Mouse (Mus musculus): ENCODE results near the gene Gm43517.

Gene Gm43517

DNA sequence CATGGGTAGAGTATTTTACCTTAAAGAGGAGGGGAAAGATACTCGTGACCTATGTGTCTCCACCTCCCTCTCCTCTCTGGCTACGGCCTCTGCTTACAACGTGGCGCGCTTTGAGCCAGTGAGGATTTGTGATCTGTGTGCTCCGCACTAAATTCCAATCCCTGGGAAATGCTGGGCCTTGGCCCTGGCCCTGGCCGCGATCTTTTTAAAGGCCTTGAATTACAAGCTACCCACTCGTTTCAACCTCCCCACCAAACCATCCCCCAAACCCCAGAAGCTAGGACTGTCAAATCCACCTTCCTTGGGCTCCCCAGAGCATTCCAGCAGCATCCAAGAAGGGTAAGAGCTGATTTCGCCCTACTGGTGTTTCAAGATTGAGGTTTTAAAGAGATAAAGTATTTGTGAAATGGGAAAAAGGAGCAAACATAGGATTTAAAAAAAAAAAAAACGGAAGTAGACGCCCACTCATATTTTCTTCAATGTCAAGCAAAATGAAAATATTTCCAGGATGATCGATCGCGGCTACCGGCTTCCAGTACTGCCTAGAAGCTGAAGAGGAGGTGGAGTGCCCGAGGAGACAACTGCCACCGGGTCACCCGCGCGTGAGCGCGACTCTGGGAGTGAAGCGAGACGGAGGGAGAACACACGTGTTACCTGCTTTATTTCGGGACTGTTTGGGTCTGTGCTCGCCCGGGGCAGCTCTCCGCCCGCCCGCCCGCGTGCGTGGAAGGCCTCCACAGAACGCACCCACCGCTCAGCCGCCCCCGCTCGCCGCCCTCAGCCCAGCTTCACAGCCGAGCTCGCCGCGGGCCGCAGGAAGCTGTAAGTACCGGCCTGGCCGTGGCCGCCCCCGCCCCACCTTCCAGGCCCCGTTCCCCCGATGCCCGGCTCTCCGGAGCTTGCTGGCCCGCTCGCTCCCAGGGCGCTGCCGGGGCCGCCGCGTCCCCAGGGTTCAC is 2.1 kb upstream of the Gm43517 start, which contains the start of gene Foxg1:
Gene Foxg1 (plus strand): TSS at position 96 of the 956 bp plus-strand sequence.
- ChIA-PET CTCF (interaction anchor here in 3 of 4 experiments (0.6 to 2.1 kb wide), 9 partner anchors 8 to 890 kb away, joined by 3 to 7 read pairs (median 4); no protein-coding TSS in a partner anchor), POLR2A (interaction anchor here in 2 of 4 experiments (0.7 kb wide), 2 partner anchors 38 to 1684 kb away, joined by 3 read pairs; no protein-coding TSS in a partner anchor)

DNA sequence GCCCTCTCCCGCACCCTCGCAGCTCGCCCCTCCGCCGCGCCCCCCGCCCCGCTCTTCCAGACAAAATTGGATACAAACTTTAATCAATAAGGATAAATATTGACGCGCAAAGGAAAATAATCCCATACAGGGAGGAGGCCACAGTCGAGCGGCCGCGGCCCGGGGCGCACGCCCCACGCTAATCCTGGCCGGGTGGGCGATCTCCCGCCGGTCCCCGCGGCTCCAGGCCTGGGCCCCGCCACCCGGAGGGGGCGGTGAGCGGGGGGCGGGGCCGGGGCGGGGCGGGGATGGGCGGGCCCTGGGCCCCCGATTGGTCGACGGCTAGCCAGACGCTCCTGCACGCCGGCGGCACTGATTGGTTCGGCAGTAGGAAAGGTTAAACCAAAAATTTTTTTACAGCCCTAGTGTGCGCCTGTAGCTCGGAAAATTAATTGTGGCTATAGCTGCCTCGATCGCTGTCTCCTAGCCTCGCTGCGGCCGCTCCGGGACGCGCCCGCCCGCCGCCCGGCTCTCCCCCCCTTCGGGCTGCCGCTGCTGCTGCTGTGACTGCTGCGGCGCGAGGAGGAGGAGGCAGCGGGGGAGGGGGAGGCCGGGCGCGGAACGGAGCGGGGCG is 1.3 kb upstream of the Gm43517 start:
- ChIA-PET CTCF (interaction anchor here in 2 of 4 experiments (1.2 to 2.1 kb wide), 5 partner anchors 8 to 17 kb away, joined by 3 to 7 read pairs (median 4); no protein-coding TSS in a partner anchor), POLR2A (no interaction called here)

DNA sequence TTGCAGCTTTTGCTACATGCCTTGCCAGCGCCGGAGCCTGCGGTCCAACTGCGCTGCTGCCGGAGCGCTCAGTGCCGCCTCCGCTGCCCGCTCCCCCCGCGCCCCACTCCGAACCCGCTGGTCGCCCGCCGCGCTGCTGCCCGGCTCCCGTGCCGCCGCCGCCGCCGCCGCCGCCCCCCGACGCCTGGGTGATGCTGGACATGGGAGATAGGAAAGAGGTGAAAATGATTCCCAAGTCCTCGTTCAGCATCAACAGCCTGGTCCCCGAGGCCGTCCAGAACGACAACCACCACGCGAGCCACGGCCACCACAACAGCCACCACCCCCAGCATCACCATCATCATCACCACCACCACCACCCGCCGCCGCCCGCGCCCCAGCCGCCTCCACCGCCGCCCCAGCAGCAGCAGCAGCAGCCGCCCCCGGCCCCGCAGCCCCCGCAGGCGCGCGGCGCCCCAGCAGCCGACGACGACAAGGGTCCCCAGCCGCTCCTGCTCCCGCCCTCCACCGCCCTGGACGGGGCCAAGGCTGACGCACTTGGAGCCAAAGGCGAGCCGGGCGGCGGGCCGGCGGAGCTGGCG is 589 bp upstream of the Gm43517 start:
- CTCF ChIA-PET: interaction anchor here in 1 of 4 experiments (0.9 to 2.1 kb wide), 3 partner anchors 9 to 11 kb away, joined by 3 to 7 read pairs (median 3); no protein-coding TSS in a partner anchor
- POLR2A ChIA-PET: interaction anchor here in 1 of 4 experiments (0.7 kb wide), 1 partner anchor 312 kb away, joined by 4 read pairs; no protein-coding TSS in a partner anchor

DNA sequence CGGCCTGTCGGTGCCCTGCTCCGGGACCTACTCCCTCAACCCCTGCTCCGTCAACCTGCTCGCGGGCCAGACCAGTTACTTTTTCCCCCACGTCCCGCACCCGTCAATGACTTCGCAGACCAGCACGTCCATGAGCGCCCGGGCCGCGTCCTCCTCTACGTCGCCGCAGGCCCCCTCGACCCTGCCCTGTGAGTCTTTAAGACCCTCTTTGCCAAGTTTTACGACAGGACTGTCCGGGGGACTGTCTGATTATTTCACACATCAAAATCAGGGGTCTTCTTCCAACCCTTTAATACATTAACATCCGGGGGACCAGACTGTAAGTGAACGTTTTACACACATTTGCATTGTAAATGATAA is 637 bp downstream of the Gm43517 start:
- ChIA-PET CTCF (no interaction called here), POLR2A (no interaction called here)

DNA sequence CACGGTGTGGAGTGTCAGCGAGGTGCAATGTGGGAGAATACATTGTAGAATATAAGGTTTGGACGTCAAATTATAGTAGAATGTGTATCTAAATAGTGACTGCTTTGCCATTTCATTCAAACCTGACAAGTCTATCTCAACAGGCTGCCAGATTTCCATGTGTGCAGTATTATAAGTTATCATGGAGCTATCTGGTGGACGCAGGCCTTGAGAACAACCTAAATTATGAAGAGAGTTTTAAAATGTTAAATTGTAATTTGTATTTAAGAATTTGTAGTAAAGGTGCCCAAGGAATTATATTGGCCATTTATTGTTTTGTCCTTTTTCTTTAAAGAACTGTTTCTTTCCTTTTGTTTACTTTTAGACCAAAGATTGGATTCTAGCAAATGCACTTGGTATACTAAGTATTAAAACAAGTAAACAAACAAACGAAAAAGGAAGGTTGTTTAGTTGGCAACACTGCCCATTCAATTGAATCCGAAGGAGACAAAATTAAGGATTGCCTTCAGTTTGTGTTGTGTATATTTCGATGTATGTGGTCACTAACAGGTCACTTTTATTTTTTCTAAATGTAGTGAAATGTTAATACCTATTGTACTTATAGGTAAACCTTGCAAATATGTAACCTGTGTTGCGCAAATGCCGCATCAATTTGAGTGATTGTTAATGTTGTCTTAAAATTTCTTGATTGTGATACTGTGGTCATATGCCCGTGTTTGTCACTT is 1.3 kb downstream of the Gm43517 start:
- POLR2A ChIA-PET: no interaction called here
- CTCF ChIA-PET: no interaction called here

DNA sequence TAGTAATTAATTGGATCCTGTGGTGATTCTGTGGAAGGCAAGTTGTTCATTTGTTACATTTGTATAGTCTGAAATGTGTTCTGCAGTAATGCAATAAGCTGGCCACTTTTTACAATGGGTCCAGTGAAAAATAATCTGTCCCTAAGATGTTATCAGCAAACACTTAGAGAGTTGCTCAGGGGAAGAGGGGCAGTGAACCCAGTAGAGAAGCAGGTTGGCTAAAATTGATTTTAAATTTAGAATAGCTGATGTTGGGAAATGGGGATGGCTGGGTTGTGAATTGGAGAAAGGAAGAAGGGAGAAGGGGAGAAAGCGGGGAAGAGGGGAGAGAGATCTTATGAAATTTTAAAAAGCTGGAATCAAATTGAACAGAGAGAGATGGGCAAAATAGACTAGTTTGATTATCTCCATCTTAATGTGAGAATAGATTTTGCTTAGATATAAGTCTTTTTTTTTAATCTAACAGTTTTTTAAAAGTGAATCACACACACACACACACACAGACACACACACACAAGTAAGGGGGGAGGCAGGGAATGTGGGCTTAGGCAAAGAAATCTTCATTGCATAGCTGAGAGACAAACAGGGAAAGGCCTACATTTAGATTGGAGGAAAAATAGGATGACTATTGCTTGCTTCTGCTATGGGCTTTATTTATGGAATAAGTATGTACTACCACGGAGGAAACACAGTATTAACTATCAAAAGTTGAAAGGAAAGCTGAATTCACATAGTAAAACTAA is 3.1 kb downstream of the Gm43517 start:
- ChIA-PET POLR2A (no interaction called here), CTCF (no interaction called here)

DNA sequence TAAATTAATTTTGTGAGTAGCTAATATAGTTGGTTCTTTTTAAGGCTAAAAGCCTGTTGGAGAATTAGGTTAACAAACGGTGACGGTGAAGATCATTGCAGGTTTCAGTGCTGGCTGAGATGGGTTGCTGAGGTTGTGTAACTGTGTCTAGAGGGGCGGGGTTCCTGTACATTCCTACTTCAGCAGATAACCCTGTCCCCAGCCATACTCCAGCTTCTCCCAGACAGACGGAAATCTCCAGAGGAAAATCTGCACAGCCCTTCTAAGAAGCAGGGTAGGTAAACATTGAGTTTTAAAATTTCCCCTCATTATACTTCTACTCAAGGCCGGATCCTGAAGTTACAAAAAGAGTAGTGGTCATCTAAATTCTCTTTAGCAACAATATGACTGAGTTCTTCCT is 4.7 kb downstream of the Gm43517 start:
- CTCF ChIA-PET: no interaction called here
- POLR2A ChIA-PET: no interaction called here

DNA sequence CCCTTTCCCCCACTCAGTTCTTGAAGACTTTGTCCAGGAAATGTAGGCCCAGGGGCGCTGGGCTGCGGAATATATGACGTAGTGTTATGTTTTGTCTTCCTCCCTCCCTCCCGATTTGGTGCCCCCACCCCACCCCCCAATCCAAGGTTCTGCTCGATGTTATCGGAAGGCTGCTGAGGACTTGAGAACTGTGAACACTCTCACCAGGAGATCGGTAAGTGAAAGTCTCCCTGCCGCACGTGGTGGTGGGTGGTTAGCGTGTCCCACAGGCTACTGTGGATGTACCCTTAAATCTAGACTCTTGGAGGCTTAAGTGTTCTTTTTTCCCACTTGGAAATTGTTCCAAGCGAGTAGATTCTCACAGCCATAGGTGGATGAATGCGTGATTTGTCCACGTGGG is 5.3 kb downstream of the Gm43517 start:
- CTCF ChIA-PET: no interaction called here
- POLR2A ChIA-PET: no interaction called here

DNA sequence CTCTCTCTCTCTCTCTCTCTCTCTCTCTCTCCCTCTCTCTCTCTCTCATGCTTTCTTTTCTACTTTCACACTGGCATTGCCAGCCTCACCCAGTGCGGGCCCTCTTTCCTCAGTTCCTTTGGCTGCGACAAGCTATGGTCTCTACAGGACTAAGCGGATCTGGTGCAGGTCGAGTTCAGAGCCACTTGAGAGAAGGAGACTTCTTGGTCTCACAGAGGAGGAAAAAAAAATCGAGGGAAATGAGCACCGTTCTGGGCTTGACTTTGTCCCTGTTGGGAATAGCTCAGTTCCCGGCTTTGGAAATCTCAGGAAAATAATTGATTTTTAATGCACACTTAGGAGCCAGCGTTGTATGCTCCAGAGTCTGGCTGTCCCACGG is 5.9 kb downstream of the Gm43517 start:
- ChIA-PET POLR2A (interaction anchor here in 2 of 4 experiments (1.4 to 1.6 kb wide), 2 partner anchors 11 kb away, joined by 4 to 5 read pairs; no protein-coding TSS in a partner anchor), CTCF (no interaction called here)

DNA sequence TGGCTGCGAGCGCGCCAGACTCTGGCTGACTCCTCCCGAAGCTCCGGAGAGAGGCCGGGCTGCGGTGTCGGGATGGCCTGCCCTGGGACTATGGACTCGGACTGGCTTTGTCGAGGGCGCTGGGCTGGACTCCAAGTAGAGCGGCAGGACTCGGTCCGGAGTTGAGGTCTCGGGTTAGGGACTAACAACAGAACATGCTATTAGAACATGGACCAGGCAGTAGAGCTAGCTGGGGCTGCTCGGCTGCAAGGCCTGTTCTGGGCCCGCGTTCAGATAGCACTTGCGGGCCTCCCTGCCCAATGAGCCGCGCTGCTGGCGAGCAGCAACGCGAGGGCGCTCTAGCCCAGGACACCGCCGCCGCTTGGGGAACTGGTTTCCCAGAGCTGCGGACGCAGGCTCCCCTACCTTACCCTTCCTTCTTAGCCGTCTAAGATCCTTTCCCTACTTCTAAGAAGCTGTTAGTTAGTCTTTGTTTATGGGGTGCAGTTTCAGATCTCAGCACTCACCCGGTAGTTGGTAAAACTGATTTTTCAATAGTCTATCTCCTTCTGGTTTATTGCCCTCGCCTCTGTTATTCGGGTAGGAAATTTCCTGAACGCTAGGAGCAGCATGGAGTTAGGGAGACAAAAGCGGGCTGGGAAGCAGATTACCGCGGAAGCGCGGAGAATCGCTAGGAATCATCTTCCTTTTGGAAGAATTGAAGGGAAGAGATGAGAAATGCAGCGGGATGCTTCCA is 6.5 kb downstream of the Gm43517 start:
- ChIA-PET CTCF (interaction anchor here in 2 of 4 experiments (0.5 to 1.0 kb wide), 2 partner anchors 9 kb away, joined by 4 to 5 read pairs; partner anchors contain the start of gene Foxg1 (in 2 of the 2)), POLR2A (interaction anchor here in 2 of 4 experiments (1.4 to 1.6 kb wide), 2 partner anchors 10 to 11 kb away, joined by 4 to 5 read pairs; no protein-coding TSS in a partner anchor)

DNA sequence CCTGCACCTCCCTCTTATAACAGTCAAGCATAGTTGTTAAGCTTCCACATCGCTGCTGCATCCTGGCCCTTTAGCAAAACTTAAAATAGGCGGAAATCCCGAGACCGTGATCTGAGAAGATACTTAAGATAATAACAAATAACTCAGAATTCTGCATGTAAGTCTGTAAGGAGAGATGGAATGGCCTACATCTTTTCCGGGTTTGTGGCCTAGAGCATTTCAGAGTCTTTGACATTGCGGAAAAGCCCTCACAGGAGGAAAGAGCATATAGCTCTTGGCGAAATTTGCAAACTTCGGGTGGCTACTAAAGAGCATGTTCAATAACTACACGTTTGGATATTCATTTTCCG is 7.0 kb downstream of the Gm43517 start:
- POLR2A ChIA-PET: interaction anchor here in 2 of 4 experiments (1.4 to 1.6 kb wide), 2 partner anchors 10 kb away, joined by 4 to 5 read pairs; no protein-coding TSS in a partner anchor
- CTCF ChIA-PET: interaction anchor here in 3 of 4 experiments (0.6 to 1.0 kb wide), 3 partner anchors 9 to 1691 kb away, joined by 3 to 5 read pairs (median 4); partner anchors contain the start of gene Foxg1 (in 1 of the 3)

DNA sequence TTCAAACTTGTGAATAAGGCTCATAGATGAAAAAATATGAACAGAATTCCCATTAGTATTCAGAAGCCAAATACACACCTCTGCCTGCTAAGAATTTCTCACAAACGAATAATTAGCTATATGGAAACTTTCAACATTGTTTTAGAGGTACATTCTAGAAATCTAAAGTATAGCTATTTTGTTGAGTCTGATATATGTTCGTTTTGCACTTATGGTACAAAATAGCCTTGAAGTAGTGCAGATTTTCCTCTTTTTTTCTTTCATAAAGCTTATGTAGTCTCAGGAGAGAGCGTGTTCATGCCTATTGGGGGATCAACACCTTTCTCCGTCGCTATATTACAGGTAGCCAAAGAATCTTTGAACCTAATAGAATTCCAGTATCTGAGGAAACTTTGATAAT is 7.9 kb downstream of the Gm43517 start:
- CTCF ChIA-PET: interaction anchor here in 1 of 4 experiments (0.9 kb wide), 1 partner anchor 8 kb away, joined by 3 read pairs; the partner anchor contains the start of gene Gm43517
- POLR2A ChIA-PET: no interaction called here

DNA sequence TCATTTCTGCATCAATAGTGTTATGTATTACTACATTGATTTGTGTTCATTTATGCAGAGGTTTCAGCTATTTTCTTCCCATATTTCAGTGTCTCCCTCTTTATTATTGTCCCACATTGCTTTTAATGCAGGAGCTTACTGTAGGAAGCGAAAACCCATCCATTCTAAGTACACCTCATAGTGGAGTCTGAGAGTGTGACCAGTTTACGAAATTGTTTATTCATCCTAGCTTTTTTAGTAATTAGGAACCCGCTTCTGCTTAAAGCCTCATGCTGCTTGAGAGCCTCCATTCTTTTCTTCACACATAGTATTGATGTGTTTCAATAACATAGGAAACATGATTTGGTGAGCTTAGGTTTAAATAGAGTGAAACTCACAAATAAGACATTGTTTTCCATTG is 8.7 kb downstream of the Gm43517 start:
- ChIA-PET CTCF (interaction anchor here in 1 of 4 experiments (0.9 kb wide), 1 partner anchor 9 kb away, joined by 3 read pairs; the partner anchor contains the start of gene Gm43517), POLR2A (no interaction called here)

DNA sequence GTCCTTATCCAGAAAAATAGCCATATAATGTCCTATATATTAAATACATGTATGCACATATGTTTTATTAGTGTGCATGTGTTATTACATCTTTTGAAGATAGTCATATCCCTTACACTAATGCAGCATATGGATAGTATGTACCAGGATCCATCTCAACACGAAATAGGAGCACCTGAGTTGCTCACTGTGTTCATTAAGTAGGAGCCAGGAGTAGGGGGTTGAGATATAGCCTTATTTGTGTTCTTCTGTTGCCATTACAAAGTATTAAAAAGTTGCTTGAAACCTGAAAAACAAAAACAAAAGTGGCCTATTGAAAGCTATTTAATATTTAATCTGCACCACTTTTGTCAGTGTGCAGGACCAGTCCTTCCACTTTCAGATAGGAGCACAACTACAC is 9.2 kb downstream of the Gm43517 start:
- ChIA-PET CTCF (interaction anchor here in 1 of 4 experiments (0.9 kb wide), 1 partner anchor 9 kb away, joined by 3 read pairs; the partner anchor contains the start of gene Gm43517), POLR2A (no interaction called here)

DNA sequence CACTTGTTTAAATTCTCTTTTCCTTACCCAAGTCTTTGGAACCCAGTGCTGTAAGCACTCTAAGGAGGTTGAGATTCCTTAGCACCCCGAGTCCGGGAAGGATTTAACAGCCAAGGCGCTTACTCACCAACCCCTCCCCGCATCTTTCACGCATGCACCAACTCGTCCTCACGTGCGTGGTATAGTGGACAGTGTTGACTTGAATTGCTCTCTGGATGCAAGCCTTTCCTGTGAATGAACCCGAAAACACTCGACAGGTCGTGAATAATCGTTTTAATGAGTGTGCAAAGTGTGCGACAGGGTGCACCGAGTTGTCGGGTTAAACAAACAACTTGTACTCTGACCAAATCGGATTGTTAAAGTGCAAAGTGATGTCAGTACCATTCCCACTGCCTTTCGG is 9.9 kb downstream of the Gm43517 start:
- CTCF ChIA-PET: no interaction called here
- POLR2A ChIA-PET: no interaction called here

DNA sequence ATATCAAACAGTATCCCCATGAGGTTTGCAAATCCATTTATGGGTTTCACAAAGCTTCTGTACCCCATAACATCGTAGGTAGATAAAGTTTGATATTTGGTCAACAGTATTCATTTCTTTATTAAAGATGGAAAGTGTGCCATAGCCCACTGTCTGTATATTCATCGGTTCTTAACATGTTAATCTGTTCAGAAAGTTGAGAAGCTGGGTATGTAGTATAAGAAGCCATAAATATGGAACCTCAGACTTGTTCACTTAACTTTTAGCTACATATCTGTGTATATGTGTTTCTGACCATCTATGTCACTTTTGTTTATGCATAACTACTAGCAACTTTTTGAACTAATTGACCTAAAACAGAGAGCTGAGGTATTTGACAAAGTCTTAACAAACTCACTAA is 11.0 kb downstream of the Gm43517 start:
- ChIA-PET CTCF (no interaction called here), POLR2A (no interaction called here)

DNA sequence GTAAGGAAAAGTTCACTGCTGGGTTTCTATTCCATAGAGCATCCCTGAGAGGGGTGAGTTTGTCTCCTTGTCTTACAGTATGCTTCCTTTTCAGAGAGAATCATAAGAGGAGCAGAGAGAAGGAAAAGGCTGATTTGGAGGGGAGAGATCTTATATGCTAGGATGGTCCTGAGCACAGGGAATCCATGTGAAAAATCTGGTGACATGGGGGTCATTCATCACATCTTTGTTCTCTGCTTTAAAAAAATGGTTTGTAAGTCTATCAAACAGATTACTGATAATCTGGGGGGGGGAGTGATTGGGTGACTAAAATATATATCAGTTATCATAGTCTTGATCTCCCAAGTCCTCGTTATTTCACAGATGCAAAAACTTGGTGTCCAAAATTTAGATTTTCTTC is 11.8 kb downstream of the Gm43517 start:
- ChIA-PET POLR2A (no interaction called here), CTCF (no interaction called here)

Data from embryonic stem cell, embryonic (primary cell).